Mouse (Mus musculus) spleen, postnatal 4 days (tissue): Measurements from ENCODE around the gene Shank2.

Experiments used
- DNase-seq, 2 experiments: peaks; one replicate each; pipeline ENCODE4 v3.0.0; 2022; ENCODE audit warnings: low spot score in 2 of 2

Gene Shank2

DNA sequence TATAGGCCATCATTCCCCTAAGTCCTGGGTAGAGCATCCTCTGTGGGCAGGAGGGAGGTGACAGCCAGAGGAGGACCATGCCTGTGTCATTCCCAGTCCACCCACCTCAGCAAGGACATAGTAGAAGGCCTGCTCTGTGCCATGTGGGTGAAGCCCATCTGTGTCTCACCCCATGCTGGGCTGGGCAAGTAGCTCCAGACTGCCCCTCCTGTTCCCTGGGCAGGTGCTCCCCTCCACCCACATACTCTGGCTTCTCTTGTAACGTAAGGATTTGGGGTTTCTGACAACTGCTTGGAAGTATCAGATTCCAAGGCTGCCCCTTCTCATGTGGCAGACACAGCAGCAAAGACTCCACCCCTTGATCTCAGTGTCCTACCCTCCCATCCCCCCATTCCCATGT lies 227.7 kb downstream of the Shank2 start:
- DNase-seq, result no peak

DNA sequence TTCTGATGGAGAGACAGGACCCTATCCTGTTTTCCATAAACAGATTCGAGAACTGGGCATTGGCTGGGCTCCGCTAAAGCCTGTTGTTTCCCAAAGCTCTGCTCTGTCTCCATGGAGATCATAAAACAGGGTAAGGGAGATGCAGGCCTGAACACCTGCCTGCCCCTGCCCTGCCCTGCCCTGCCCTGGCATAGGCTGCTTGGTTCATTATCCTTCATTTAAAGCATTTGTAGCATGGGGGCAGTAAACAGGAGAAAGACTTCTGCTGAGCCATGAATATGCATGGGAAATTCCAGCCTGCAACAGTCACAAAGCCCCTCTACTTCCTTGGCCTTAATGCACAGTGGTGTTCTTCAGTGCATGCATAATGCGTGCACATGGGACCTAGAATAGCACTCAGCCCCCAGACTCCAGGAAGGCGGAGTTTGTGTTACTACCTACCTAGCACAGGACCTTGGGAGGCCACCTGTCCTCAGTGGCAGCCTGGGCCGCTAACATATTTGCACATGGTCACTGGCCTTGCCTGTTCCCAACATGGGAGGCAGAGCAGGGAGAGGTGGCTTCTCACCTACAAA lies 230.5 kb downstream of the Shank2 start:
- no peak for DNase-seq

DNA sequence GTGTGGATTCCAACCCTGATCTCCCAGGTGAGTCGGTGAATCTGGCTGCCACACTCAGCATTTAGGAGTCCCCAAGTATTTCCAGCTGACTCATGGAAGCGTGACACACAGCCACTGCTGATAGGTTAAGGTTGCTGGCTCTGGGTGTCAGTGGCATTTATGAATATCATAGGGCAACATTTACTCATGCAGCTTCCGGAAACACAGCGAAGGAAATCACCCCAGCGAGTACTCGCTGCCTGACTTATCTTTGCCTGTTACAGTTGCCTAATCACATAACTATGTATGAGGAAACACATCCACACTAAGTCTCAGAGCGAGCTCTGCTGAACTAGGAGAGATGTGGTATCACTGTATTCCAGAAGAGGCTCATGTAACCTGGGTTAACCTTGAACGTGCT lies 231.8 kb downstream of the Shank2 start:
- no peak for DNase-seq

GRCm38 (mm10) chr7:144234783-144235182 lies 233.1 kb downstream of the Shank2 start:
- DNase-seq, result no peak

DNA sequence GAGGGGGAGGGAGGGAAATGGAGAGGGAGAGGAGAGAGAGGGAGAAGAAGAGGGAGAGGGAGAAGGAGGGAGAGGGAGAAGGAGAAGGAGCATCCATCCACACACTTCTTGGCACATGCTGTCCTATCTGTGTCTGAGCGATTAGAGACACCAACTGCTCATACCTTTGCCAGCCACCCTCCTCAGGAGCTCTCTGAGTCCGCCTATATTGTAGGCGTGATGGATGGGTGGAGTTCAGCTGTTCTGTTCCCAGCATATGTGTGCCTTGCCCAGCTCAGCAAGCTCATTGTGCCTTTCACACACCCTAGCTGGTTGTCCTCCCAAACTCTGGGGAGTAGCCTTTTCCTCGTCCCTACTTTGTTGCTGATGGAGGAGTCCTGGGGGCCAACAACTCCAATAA lies 233.8 kb downstream of the Shank2 start:
- DNase-seq, result no peak

- no peak for DNase-seq
These were observed 235.1 kb downstream of the Shank2 start for GRCm38 (mm10) chr7:144236802-144237201.

- DNase-seq, result no peak
These were observed 236.7 kb downstream of the Shank2 start for GRCm38 (mm10) chr7:144238409-144238808.

- no peak for DNase-seq
These were observed 237.3 kb downstream of the Shank2 start for GRCm38 (mm10) chr7:144238992-144239391.

GRCm38 (mm10) chr7:144239571-144240370 lies 238.0 kb downstream of the Shank2 start:
- no peak for DNase-seq

DNA sequence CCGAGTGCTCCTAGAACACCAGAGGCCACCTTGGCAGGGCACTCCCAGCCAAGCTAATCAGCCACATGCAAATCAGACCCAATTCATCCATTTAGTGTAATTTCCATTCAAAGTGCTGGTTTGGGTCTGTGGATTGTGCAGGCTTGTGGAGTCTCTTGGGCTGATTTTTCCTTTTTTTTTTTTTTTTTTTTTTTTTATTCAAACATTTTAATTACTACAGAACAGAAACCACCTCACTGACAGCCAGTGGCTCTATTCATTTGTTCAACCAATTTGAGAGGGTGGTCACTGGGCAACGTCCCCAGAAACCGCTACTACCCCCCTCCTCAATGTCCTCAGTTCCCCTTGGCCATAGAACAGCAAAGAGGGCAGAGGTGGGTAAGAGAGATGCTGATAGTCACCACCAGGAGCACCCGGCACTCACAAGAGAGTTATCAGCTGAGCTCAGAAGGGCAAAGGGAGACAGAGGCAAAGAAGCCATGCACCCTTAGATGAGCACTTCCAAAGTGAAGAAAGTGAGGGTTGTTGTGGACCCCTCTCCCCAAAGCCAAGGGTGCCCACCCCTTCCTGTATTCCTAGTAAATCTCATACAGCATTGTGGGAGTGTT lies 239.1 kb downstream of the Shank2 start:
- DNase-seq, result no peak

- no peak for DNase-seq
These were observed 242.5 kb downstream of the Shank2 start for GRCm38 (mm10) chr7:144244203-144244602.

DNA sequence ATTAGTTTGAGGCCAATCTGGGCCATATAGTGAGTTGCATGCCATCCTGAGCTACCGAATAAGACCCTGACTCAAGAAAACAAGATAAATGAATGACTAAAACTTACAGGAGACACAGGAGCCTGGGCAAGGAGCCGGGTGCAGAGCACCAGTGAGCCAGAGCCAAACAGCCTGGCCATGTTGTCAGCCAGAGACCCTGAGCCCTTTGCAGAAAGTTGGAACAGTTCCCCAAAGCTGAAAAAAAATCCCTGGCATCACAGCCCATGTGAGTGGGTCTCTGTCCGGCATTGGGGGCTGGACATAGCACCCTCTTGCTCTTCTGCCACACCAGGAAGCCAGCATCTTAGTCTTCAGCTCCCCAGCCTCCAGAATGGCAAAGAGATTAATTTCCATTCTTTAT lies 244.5 kb downstream of the Shank2 start:
- DNase-seq, result no peak

DNA sequence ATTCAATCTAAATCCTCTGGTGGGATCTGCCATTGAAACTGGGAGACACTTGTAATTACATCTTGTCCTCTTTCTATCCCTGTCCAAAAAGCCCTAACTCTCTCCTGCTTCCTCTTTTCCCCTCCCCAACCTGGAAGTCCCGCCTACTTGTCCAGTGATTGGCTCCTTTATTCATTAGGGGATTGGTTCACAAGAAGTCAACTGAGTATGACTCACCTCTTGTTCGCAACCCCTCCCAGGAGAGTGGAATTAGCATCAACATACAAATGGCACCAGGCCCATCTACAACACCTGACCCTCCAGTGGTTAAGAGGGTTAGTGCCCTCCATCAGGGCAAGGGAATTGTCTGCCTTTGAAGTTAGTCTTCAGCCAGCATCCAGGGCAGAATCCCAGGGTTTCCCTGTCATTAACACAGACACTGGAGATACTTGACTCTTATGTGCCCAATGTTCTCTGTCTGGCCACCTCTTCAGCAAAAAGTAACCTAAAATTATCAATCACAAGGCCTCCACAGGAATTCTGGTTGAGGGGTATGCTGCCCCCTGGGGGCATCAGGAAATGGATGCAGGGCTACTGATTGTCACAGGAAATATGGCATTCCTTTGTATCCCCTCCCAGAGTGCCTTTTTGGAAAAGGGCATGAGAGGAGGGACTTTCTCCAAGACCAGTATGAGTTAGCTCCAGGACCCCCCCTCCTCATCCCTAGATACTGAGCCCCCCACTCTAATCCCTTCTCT lies 247.1 kb downstream of the Shank2 start:
- DNase-seq, result no peak

GRCm38 (mm10) chr7:144250791-144251190 lies 249.1 kb downstream of the Shank2 start:
- no peak for DNase-seq

GRCm38 (mm10) chr7:144251250-144251649 lies 249.5 kb downstream of the Shank2 start:
- DNase-seq, result no peak

DNA sequence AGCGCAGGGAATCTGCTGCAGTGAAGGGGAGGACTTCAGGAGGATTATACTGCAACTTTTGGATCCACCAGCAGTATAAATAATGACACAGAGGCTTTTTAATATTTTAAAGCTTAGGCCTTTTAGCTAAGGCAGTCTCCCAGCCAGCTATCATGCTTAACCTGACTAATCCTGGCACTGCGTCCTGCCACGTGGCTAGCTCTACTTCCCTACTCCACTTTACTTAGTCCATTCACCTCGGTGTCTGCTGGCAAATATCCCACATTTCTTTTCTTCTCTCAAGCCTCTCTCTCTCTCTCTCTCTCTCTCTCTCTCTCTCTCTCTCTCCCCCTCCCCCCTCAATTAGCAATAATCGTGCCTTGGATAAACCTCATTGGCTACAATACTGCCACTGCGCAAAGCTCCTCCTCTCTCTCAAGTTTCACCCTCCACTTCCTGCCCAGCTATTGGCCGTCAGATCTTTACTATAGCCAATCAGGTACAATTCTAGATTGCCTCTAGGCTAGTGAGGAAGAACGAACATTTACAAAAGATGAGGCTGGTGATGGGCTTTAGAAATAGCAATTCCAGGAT lies 253.0 kb downstream of the Shank2 start:
- no peak for DNase-seq

- no peak for DNase-seq
These were observed 256.1 kb downstream of the Shank2 start for GRCm38 (mm10) chr7:144257821-144258220.

- no peak for DNase-seq
These were observed 256.6 kb downstream of the Shank2 start for GRCm38 (mm10) chr7:144258332-144258731.

- DNase-seq, result no peak
These were observed 260.9 kb downstream of the Shank2 start for GRCm38 (mm10) chr7:144262666-144263065.

DNA sequence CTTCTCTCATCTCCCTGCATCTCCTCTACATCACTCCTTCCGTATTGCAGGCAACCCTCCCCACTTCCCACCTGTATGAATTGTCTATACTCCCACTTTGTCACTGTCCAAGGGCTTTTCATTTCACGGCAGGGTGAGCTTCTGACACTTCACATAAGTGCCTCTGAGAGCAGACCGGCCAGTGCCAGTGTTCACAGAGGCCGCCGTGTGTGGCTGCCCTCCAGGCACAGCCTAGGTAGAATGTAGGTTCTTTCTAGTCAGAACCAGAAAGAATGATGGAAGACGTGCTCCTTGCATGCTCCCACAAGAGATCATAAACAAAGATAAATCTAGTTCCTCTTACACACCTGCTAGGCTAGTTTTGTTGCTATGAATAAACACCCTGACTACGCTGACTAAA lies 265.0 kb downstream of the Shank2 start:
- no peak for DNase-seq

- DNase-seq, result no peak
These were observed 266.6 kb downstream of the Shank2 start for GRCm38 (mm10) chr7:144268329-144268728.

DNA sequence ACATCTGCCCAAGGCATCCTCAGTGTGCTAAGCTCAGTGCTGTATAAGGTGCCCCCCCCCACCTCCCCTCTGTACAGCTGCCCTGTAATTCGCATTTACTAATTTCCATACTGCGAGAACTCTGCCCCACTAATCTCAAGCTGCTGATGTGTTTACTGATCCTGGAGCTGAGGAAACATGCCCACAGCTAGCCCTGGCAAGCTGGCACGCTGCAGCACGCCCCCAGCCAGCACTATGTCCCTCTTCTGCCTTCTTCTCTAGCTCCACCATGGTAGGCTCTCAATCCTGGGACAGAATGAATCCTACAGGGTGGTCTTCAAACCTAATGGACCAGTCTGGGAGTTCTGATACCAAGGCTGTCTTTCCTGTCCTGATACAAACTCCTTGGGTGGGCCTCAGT lies 267.1 kb downstream of the Shank2 start:
- DNase-seq, result no peak
